Mouse (Mus musculus): ENCODE measurements around the gene Bves.
"Not testable (repeated sequence)": the region's sequence is repeated elsewhere in the genome, so short reads cannot be mapped to it uniquely, and the experiment has no call there.

The Bves gene

DNA sequence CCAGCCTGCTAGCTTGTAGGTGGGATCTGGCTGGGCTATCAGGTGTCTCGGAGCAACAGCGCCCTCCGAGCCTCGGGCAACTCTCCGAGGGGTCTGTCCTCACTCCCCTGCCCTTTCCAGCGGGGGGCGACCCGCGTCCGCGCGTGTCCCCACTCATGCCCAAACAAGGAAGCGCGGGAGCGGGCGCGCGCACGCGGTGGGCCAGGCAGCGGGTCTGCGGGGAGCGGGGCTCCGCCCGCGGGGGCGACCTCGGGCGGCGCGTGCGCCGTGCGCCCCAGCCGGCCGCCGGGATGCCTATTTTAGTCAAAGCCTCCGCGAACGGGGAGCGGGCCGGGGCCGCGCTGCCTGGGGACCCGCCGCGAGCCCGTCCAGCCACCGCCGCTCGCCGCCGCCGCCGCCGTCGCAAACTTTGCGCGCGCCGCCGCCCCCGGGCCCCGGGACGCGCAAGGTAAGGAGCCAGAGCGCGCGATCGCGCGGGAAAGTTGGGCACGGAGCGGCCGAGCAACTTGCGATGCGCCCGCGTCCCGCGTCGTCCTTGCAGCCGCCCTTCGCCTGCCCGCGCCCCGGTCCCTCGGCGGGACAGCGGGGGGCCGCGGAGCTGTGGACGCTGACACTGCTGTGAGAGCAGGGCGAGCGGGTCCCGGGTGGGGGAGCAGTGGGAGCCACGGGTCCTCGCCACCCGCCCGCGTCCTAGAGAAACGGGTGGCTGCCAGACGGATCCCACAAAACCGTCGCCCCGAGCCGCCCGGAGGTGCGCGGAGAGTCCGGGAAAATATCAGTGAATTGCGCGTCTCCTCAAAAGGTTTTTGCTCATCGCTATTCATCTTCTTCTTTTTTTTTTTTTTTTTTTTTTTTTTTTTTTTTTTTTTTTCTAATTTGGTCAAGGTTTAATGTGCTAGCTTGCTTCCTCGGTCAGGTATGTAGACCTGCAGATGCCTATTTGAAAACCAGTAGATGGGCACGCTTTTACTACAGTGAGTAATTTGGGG lies at the start of gene Bves:
Bves (plus strand) TSS at position 339 of the 989 bp plus-strand sequence.
- in situ Hi-C loops (cut with MboI, MseI), result no loop called here

GRCm38 (mm10) chr10:45288351-45288750 lies 47.2 kb upstream of the Bves start:
- in situ Hi-C loops (cut with MboI, MseI), result no loop called here

DNA sequence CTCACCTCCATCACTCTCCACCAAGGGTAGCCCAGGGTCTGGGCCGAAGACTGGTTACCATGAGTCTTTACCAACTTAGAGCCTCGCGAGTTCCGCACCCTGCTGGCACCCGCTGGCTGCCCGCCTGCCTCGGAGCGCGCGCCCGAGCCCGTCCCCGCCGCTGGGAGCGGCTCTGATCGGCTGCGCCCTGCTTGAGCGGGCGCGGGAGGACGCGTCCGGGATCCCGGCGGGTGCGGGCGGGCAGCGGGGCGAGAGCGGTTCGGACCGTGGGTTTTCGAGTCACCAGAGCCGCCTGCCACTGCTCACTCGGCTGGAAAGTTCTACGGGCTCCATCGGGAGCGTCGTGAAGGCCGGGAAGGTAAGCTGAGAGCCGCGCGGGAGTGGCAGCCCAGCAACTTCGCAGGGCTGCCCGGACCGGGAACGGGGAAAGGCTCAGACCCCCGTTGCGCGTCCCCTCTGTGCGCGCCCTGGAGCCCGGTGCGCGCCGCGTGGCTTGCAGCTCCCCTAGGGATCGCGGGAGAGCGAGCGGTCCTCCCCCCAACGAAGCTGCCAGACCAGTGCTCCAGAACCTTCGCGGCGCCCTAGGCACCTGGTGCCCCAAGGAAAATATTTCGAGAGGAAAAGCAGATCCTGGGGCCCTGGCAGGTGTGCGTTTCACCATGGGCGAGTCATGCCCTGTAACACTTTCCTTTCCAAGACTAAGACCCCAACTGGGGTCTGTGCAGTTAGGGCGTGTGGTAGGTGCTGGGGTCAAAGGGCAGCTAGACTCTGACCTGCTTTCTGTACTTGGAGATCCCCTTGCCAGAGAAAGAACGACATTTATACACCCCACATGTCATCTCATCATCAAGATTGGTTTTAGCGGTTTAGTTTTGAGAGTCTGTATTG lies 46.1 kb upstream of the Bves start:
- in situ Hi-C loops (cut with MboI, MseI), result no loop called here

DNA sequence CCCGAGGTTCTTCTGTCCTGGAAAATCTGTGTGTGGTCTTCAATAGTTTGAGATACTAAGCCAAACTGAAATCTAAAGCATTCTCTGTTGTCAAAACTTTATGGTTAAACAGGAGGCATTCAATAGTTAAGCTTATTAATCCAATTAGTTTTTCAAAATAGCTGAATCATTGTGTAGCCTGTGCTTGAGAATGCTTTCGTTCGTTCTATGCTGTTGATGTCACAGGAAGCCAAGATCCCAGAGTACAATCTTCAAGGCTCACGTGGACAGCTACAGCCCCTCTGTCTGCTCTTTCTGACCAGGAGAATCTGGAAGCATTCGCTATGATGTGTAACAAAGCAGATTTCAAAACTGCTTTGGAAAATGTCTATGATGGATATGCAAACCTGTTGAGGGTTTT lies 45.0 kb upstream of the Bves start:
- in situ Hi-C loops (cut with MboI, MseI), result no loop called here

DNA sequence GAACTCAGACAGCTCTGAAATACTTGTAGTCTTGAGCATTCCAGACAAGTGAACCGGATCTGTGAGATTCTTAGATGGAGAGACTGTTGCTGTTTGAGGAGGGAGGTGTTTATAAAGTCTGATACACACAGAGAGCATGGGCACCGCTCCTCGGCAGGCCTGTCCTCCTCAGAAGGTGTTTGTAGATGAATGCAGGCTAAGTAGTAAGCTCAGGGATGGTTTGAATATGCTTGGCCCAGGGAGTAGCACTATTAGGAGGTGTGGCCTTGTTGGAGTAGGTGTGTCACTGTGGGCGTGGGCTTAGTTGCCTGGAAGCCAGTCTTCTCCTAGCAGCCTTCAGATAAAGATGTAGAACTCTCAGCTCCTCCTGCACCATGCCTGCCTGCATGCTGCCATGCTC lies 43.4 kb upstream of the Bves start:
- in situ Hi-C loops (cut with MboI, MseI), result not testable (repeated sequence)

DNA sequence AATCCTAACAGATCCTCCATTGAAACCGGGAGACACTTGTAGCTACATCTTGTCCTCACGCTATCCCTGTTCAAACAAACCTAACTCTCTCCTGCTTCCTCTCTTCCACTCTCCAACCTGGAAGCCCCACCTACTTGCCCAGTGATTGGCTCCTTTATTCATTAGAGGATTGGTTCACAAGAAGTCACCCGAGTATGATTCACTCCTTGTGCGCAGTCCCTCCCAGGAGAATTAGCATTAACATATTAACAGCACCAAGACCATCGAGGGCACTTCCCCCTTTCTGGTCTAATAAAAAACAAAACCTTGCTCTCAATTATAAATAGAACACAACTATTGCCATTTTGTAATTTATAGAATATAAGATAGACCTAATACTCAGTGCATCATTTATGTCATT lies 40.5 kb upstream of the Bves start:
- in situ Hi-C loops (cut with MboI, MseI), result no loop called here

DNA sequence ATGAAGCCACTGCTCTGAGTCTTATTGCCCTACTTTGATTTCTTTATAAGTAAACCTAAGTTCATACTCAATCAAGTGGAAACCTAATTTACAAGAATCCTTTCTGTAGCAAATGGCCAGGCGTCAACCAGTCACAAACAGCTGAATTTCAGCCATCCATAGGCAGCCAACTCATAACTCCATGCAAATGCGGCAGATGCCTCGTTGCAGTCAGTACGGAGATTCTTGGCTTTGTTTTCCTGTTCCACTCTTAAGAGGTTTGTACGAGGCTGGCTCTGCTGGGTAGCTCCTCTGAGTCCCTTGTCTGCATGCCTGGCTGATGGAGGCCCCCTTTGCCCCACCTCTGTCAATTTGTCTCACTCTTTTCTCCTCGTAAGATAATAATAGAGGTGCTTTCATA lies 37.1 kb upstream of the Bves start:
- in situ Hi-C loops (cut with MboI, MseI), result no loop called here

DNA sequence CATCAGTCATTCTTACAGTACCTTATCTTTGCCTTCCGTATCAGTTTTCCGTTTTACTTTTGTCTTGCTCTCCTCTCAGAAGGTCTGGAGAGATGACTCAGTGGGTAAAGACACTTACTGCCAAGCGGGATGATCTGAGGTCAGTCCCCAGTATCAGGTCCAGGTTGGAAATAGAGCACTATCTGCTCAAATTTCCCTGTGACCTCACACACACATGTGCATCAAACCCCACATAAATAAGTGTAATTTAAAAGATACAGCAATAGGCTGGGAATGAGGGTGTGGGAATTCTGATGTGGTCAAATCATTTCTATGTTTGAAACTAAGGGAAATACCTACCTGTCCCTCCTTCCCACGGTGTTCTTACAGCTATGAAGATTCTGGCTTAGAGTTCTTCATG lies 36.1 kb upstream of the Bves start:
- in situ Hi-C loops (cut with MboI, MseI), result no loop called here

DNA sequence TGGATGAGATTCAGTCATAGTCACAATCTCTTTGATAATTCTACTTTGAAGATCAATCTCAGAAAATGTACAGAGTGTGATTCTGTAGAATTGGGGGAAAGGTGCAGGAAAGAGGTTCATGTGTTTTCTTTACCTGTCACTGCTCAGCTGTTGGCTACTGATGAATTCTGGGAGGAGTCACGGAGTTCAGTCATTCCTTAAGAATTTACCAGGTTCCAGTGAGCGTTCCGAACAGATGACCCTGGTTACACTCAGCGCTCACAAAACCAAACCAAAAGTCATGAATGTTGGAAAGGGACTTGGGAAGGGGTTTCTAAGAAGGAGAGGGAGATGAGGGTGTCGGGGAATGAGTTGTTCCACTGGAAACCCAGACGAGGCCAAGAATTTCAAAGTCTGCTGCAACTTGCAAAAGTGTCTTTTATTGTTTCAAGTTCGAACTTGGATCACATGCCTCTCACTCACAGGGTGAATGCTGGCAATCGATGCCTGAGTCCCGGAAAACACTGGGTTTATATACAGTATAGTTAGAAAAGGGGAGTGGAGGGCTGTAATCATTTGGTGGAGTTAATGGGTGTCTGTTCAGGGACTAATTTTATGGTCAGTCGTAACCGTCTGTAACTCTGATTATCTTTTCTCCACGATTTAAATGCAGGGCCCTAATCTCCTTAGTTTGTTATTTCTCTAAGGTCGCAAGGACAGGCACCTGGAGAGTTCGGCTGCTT lies 32.1 kb upstream of the Bves start:
- in situ Hi-C loops (cut with MboI, MseI), result no loop called here

DNA sequence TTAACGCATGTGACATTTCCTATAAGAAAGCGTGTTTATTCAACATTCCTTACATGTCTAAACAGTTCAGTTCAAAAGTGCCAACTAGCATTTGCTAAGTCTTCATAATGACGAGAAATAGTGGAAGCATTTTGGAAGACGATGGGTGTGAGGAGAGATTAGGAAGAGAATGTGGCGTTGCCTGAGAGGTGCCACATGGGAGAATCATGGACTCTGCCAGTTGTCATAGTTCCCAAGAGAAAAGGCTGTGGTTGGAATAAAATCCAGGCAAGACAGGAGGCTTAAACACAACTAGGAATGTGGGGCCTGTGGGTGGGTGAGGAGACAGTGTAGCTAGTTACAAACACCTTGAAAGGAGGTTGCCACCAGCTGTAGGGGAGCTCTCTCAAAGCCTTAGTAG lies 30.4 kb upstream of the Bves start:
- in situ Hi-C loops (cut with MboI, MseI), result no loop called here

- in situ Hi-C loops (cut with MboI, MseI), result no loop called here
Measured at GRCm38 (mm10) chr10:45311129-45311528, 24.4 kb upstream of the Bves start.

GRCm38 (mm10) chr10:45311624-45312023 lies 23.9 kb upstream of the Bves start:
- in situ Hi-C loops (cut with MboI, MseI), result no loop called here

DNA sequence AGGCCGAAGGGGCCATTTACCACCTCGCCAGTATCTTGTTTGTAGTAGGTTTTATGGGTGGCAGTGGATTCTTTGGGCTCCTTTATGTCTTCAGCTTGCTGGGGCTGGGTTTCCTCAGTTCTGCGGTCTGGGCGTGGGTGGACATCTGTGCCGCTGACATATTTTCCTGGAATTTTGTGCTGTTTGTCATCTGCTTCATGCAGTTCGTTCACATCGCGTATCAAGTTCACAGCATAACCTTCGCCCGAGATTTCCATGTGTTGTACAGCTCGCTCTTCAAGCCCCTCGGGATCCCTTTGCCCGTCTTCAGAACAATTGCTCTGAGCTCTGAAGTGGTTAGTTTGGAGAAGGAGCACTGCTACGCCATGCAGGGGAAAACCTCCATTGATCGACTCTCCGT lies 20.7 kb upstream of the Bves start:
- in situ Hi-C loops (cut with MboI, MseI), result no loop called here

DNA sequence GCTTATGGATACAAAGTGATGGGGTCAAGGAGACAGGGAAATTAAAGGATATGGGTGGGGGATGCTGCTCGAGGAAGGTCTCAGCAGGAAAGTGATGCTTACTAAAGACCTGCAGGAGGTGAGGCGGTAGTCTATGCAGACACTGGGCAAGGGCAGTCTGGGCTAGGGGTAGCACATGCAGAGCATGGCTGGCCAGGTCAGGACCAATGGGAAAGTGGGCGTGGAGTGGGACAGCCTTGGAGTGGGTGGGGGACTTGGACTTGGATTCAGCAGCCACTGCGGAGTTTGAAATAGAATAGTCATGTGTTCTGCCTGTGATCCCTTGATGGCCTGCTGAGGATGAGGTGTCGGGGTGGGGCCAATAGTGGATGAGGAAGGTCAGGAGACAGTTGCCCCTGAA lies 16.6 kb upstream of the Bves start:
- in situ Hi-C loops (cut with MboI, MseI), result no loop called here

DNA sequence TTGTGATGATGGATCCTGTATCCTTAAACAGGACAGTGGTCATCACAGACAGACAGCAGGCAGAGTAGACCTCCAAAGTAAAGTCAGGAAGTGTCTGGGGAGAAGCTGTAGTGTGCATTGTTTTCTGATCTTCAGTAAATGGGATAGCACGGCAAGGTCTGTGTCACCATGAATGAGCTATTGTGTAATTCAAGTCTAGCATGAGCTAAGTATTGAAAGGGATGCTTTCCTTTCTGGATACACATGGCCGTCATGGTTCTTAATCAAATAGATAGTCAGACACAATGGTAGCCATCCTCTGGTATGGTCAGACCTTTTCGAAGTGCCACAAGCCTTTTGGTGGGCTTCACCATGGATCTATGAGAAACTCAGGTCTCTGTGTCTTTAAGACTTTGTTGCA lies 15.3 kb upstream of the Bves start:
- in situ Hi-C loops (cut with MboI, MseI), result no loop called here

GRCm38 (mm10) chr10:45324159-45324558 lies 11.4 kb upstream of the Bves start:
- in situ Hi-C loops (cut with MboI, MseI), result no loop called here

DNA sequence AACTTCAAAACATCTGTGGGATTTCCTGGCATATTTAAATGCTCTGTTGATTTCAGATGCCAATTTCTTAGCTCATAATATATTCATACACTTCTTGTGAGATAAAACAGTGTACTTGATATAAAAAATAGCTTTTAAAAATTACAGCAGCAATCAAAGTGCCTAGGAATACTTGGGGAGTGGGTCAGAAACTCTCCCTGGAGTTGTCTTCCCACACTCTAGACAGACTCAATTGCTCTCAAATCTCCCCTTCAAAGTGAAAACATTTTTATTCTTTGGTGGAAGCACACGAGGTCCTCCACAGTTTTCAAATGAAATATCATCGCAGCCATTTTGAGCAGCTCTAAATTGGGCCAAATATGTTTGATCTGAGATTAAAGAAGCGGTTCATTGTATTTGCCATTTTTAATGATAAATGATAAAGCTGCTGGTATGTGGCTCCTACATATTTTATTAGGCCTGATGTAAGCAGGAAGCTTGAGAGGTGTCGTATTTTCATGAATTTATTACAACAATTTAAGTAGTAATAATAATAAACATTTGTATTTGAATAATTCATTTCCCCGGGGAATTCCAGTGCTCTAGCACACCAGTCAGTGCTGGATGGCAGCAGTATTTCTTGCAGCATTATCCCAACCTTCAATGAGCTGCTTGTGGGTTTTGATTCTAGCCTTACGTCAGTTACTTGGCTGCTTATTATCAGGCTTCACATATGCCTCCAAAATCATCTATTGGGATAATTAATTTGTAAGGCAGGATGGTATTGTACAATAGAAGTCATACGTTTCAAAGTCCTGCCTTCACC lies 7.2 kb upstream of the Bves start:
- in situ Hi-C loops (cut with MboI, MseI), result no loop called here

GRCm38 (mm10) chr10:45334925-45335324 lies 647 bp upstream of the Bves start:
- in situ Hi-C loops (cut with MboI, MseI), result no loop called here

GRCm38 (mm10) chr10:45339106-45339505 lies 3.5 kb downstream of the Bves start:
- in situ Hi-C loops (cut with MboI, MseI), result no loop called here

DNA sequence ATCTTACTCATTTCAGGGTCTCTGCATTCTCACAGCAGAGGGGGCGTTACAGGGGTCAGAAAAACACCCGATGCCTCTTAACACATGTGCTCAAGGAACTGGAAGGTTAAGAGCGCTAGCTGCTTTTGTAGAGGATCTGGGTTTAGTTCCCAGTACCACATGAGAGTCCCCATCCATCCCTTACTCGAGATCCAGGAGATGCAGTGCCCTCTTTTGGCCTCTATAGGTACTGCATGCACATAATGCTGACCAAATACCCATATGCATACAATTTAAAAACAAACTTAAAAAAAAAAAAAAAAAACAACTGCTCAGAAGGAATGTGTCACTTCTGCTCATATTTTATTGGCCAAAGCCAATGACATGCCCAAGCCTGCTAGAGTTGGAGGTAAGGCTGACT lies 8.8 kb downstream of the Bves start:
- in situ Hi-C loops (cut with MboI, MseI), result no loop called here

- in situ Hi-C loops (cut with MboI, MseI), result no loop called here
Measured at GRCm38 (mm10) chr10:45345217-45345616, 9.6 kb downstream of the Bves start.
